Mouse (Mus musculus) embryonic facial prominence, embryonic 11.5 days (tissue): ENCODE data around the gene Sbno1. TPM values are rescaled to one million over a fixed set of nuclear protein-coding genes. Genes with fewer than 3 reads are reported as not detected.
A peak's percentile ranks its signal among the peaks of the same experiment; 100 is the strongest.
"Not testable (repeated sequence)": the region's sequence is repeated elsewhere in the genome, so short reads cannot be mapped to it uniquely, and the experiment has no call there.

Experiments used
- ATAC-seq: fragments of 200-750 bp; cut with Nextera tagmentation; replicated peaks from 2 replicates; pipeline ENCODE4 v1.8.0; 2017; ENCODE audit warnings: low read depth; ENCODE audit not compliant: insufficient number of reproducible peaks, low FRiP score, low TSS enrichment
- DNase-seq: peaks from one replicate; pipeline ENCODE4 v3.0.0-alpha.2; 2015; ENCODE audit warnings: low spot score
- H3K27ac ChIP-seq: fragments of 300-500 bp; sonication (generic); replicated peaks from 2 replicates; pipeline ENCODE4 v1.5.1; 2014; ENCODE audit warnings: mild to moderate bottlenecking, low read depth, low read length, control low read depth
- H3K27me3 ChIP-seq: fragments of 300-500 bp; sonication (generic); 2 replicates; pipeline ENCODE4 v1.6.1; 2014; ENCODE audit warnings: mild to moderate bottlenecking, low read length, moderate library complexity, mixed read lengths; ENCODE audit not compliant: control insufficient read depth, insufficient read depth
- H3K36me3 ChIP-seq: fragments of 300-500 bp; sonication (generic); replicated peaks from 2 replicates; pipeline ENCODE4 v1.6.1; 2014; ENCODE audit warnings: low read depth, mild to moderate bottlenecking, low read length, moderate library complexity, mixed read lengths; ENCODE audit not compliant: control insufficient read depth, insufficient read depth
- H3K4me1 ChIP-seq: fragments of 300-500 bp; sonication (generic); 2 replicates; pipeline ENCODE4 v1.6.1; 2014; ENCODE audit warnings: low read length, mixed read lengths; ENCODE audit not compliant: control insufficient read depth, insufficient read depth
- H3K4me2 ChIP-seq: fragments of 300-500 bp; sonication (generic); 2 replicates; pipeline ENCODE4 v1.6.1; 2014; ENCODE audit warnings: low read depth, mild to moderate bottlenecking, control low read depth, low read length, moderate library complexity
- H3K4me3 ChIP-seq: fragments of 300-500 bp; sonication (generic); 2 replicates; pipeline ENCODE4 v1.5.1; 2014; ENCODE audit warnings: low read depth, low read length, control low read depth
- H3K9ac ChIP-seq: fragments of 300-500 bp; sonication (generic); replicated peaks from 2 replicates; pipeline ENCODE4 v1.6.1; 2014; ENCODE audit warnings: mild to moderate bottlenecking, control low read depth, low read length
- H3K9me3 ChIP-seq: fragments of 300-500 bp; sonication (generic); replicated peaks from 2 replicates; pipeline ENCODE4 v1.6.1; 2016; ENCODE audit warnings: mild to moderate bottlenecking, low read length, inconsistent platforms, mixed read lengths; ENCODE audit not compliant: control insufficient read depth
- WGBS: fragments of 180-500 bp; shearing (Covaris S2); extraction: QIAGEN DNeasy Blood & Tissue Kit; methylation state at CpG from one replicate; pipeline ENCODE4 v1.1.7; 2014; 5-methylcytosine and 5-hydroxymethylcytosine counted together
- polyA plus RNA-seq: library from polyadenylated mRNA; unstranded; fragments of >200 nt; fragmentation: Nextera tagmentation; extraction: Ambion mirVana; gene quantifications from 2 replicates; pipeline ENCODE4 v1.2.1, GENCODE M21; 2014

Sbno1 gene
- polyA plus RNA-seq, 1 experiment from 2014 or later: 74.5 TPM

- Histone ChIP-seq H3K4me3 (no peak overlapping the region), H3K4me2 (no peak overlapping the region), H3K4me1 (peaks cover 12% of the 10 kb centered on the region), H3K9me3 (no peaks in the 10 kb centered on the region), H3K27me3 (no peaks in the 10 kb centered on the region), H3K9ac (peak overlapping the region; percentile 100), H3K27ac (no peak overlapping the region; the same call in 1 of the 2 replicates), H3K36me3 (peaks cover 13% of the 10 kb centered on the region)
- DNase-seq (no peak), ATAC-seq (no peak)
- 93% methylated on average over 2 of the region's 2 CpGs for WGBS
These were observed 75.5 kb downstream of the Sbno1 start for GRCm38 (mm10) chr5:124350350-124350749.

- Histone ChIP-seq H3K4me2 (no peak overlapping the region), H3K9ac (no peak overlapping the region), H3K4me3 (no peak overlapping the region), H3K27ac (no peak overlapping the region), H3K36me3 (peaks cover 16% of the 10 kb centered on the region), H3K27me3 (no peaks in the 10 kb centered on the region), H3K4me1 (peaks cover 12% of the 10 kb centered on the region), H3K9me3 (no peaks in the 10 kb centered on the region)
- ATAC-seq: no peak
- WGBS: 93% methylated on average over 17 of the region's 17 CpGs
- no peak for DNase-seq
These were observed 76.6 kb downstream of the Sbno1 start for GRCm38 (mm10) chr5:124349196-124349595.

GRCm38 (mm10) chr5:124342897-124343296, 82.9 kb downstream of the Sbno1 start:
- no peak for DNase-seq
- H3K9me3 ChIP-seq: no peaks in the 10 kb centered on the region
- no peak overlapping the region for H3K9ac ChIP-seq
- no peak for ATAC-seq
- no peaks in the 10 kb centered on the region for H3K4me1 ChIP-seq
- no peaks in the 10 kb centered on the region for H3K27me3 ChIP-seq
- no peak overlapping the region for H3K4me3 ChIP-seq
- no peak overlapping the region for H3K27ac ChIP-seq
- peaks cover 7% of the 10 kb centered on the region for H3K36me3 ChIP-seq
- H3K4me2 ChIP-seq: no peak overlapping the region
- 84% methylated on average over 8 of the region's 8 CpGs for WGBS

- H3K27ac ChIP-seq, DNase-seq, H3K4me1 ChIP-seq, H3K36me3 ChIP-seq, H3K4me3 ChIP-seq, H3K27me3 ChIP-seq, H3K4me2 ChIP-seq, H3K9me3 ChIP-seq, H3K9ac ChIP-seq: not testable (repeated sequence)
- WGBS: 65% methylated on average over 6 of the region's 6 CpGs
- ATAC-seq: 0 out of 2 replicates have a peak, but pooled peaks have one; percentile 10
These were observed 84.0 kb downstream of the Sbno1 start for GRCm38 (mm10) chr5:124341753-124342339.

GRCm38 (mm10) chr5:124338791-124339190, 87.0 kb downstream of the Sbno1 start:
- DNase-seq (no peak), ATAC-seq (no peak)
- no peaks in the 10 kb centered on the region for H3K36me3 ChIP-seq
- H3K27ac ChIP-seq: no peak overlapping the region
- H3K27me3 ChIP-seq: no peaks in the 10 kb centered on the region
- no peaks in the 10 kb centered on the region for H3K9me3 ChIP-seq
- H3K9ac ChIP-seq: no peak overlapping the region
- H3K4me3 ChIP-seq: no peak overlapping the region
- H3K4me1 ChIP-seq: no peaks in the 10 kb centered on the region
- 84% methylated on average over 8 of the region's 8 CpGs for WGBS
- H3K4me2 ChIP-seq: no peak overlapping the region

GRCm38 (mm10) chr5:124337909-124338308, 87.9 kb downstream of the Sbno1 start:
- no peaks in the 10 kb centered on the region for H3K27me3 ChIP-seq
- no peaks in the 10 kb centered on the region for H3K9me3 ChIP-seq
- H3K9ac ChIP-seq: no peak overlapping the region
- no peak overlapping the region for H3K27ac ChIP-seq
- H3K36me3 ChIP-seq: no peaks in the 10 kb centered on the region
- no peaks in the 10 kb centered on the region; the same call in 1 of the 2 replicates for H3K4me1 ChIP-seq
- H3K4me2 ChIP-seq: no peak overlapping the region
- DNase-seq (no peak), ATAC-seq (no peak)
- H3K4me3 ChIP-seq: no peak overlapping the region
- WGBS: 53% methylated on average over 9 of the region's 9 CpGs

GRCm38 (mm10) chr5:124337103-124337502, 88.7 kb downstream of the Sbno1 start:
- H3K4me1 ChIP-seq: no peaks in the 10 kb centered on the region; the same call in 1 of the 2 replicates
- no peak overlapping the region for H3K4me3 ChIP-seq
- no peak overlapping the region for H3K9ac ChIP-seq
- 90% methylated on average over 9 of the region's 9 CpGs for WGBS
- ATAC-seq: no peak
- DNase-seq: no peak
- H3K27me3 ChIP-seq: no peaks in the 10 kb centered on the region
- no peaks in the 10 kb centered on the region for H3K36me3 ChIP-seq
- H3K27ac ChIP-seq: no peak overlapping the region
- no peaks in the 10 kb centered on the region for H3K9me3 ChIP-seq
- H3K4me2 ChIP-seq: no peak overlapping the region

GRCm38 (mm10) chr5:124334392-124334791, 91.4 kb downstream of the Sbno1 start:
- peak; percentile 61 for ATAC-seq
- Histone ChIP-seq H3K4me1 (no peaks in the 10 kb centered on the region; the same call in 1 of the 2 replicates), H3K9ac (no peak overlapping the region), H3K36me3 (no peaks in the 10 kb centered on the region), H3K4me3 (no peak overlapping the region), H3K4me2 (no peak overlapping the region), H3K27ac (peak overlapping the region; percentile 7), H3K27me3 (no peaks in the 10 kb centered on the region), H3K9me3 (no peaks in the 10 kb centered on the region)
- 43% methylated on average over 6 of the region's 6 CpGs for WGBS
- DNase-seq: peak; percentile 24
